Mouse (Mus musculus): ENCODE data around the gene Sumo3. TPM values are rescaled to one million over a fixed set of nuclear protein-coding genes. Genes with fewer than 3 reads are reported as not detected.

Sumo3 gene
- polyA plus RNA-seq, 1 experiment from 2014 or later, result 294 TPM

- H3K27me3 ChIP-seq (ENCODE audit: control insufficient read depth, insufficient read depth, low read length), result no peaks in the 10 kb centered on the region
- H3K4me3 ChIP-seq (ENCODE audit: low read length), result no peak overlapping the region
- 66% methylated on average over 7 of the region's 7 CpGs for WGBS
- H3K9me3 ChIP-seq (ENCODE audit: control insufficient read depth, low read length), result no peaks in the 10 kb centered on the region
- ATAC-seq (ENCODE audit: low FRiP score, low TSS enrichment), result no peak
- H3K4me1 ChIP-seq (ENCODE audit: control insufficient read depth, insufficient read depth, low read length), result peaks cover 11% of the 10 kb centered on the region; the same call in 1 of the 2 replicates
- H3K9ac ChIP-seq (ENCODE audit: low read depth, low read length), result no peak overlapping the region
- H3K4me2 ChIP-seq (replicated peaks; ENCODE audit: low read depth, low read length), result no peak overlapping the region
- no peak overlapping the region for H3K27ac ChIP-seq (ENCODE audit: low read depth, low read length)
- H3K36me3 ChIP-seq (ENCODE audit: control insufficient read depth, insufficient read depth, low read length), result peaks cover 6% of the 10 kb centered on the region
These were observed 20.7 kb downstream of the Sumo3 start for GRCm38 (mm10) chr10:77626591-77626990.

- H3K9me3 ChIP-seq (ENCODE audit: control insufficient read depth, low read length), result no peaks in the 10 kb centered on the region
- no peak overlapping the region for H3K9ac ChIP-seq (ENCODE audit: low read depth, low read length)
- H3K4me2 ChIP-seq (replicated peaks; ENCODE audit: low read depth, low read length), result no peak overlapping the region
- H3K4me1 ChIP-seq (ENCODE audit: control insufficient read depth, insufficient read depth, low read length), result peaks cover 11% of the 10 kb centered on the region; the same call in 1 of the 2 replicates
- H3K4me3 ChIP-seq (ENCODE audit: low read length), result no peak overlapping the region
- peak; percentile 38; the same call in 1 of the 2 replicates for ATAC-seq (ENCODE audit: low FRiP score, low TSS enrichment)
- peaks cover 13% of the 10 kb centered on the region for H3K36me3 ChIP-seq (ENCODE audit: control insufficient read depth, insufficient read depth, low read length)
- WGBS, result 45% methylated on average over 2 of the region's 2 CpGs
- no peak overlapping the region for H3K27ac ChIP-seq (ENCODE audit: low read depth, low read length)
- H3K27me3 ChIP-seq (ENCODE audit: control insufficient read depth, insufficient read depth, low read length), result no peaks in the 10 kb centered on the region
These were observed 21.6 kb downstream of the Sumo3 start for GRCm38 (mm10) chr10:77627497-77627896.

- no peak overlapping the region for H3K9ac ChIP-seq (ENCODE audit: low read depth, low read length)
- WGBS, result 82% methylated on average over 3 of the region's 3 CpGs
- no peak for ATAC-seq (ENCODE audit: low FRiP score, low TSS enrichment)
These were observed 23.3 kb downstream of the Sumo3 start for GRCm38 (mm10) chr10:77629163-77629562.

GRCm38 (mm10) chr10:77629970-77630369 is 24.1 kb downstream of the Sumo3 start:
- ATAC-seq (ENCODE audit: low FRiP score, low TSS enrichment), result no peak
- Histone ChIP-seq H3K36me3 (ENCODE audit: control insufficient read depth, insufficient read depth, low read length) (peaks cover 28% of the 10 kb centered on the region), H3K9me3 (ENCODE audit: control insufficient read depth, low read length) (no peaks in the 10 kb centered on the region), H3K27me3 (ENCODE audit: control insufficient read depth, insufficient read depth, low read length) (no peaks in the 10 kb centered on the region), H3K4me1 (ENCODE audit: control insufficient read depth, insufficient read depth, low read length) (peaks cover 6% of the 10 kb centered on the region; the same call in 1 of the 2 replicates), H3K4me2 (replicated peaks; ENCODE audit: low read depth, low read length) (no peak overlapping the region), H3K9ac (ENCODE audit: low read depth, low read length) (no peak overlapping the region), H3K27ac (ENCODE audit: low read depth, low read length) (no peak overlapping the region), H3K4me3 (ENCODE audit: low read length) (no peak overlapping the region)
- WGBS, result 90% methylated on average over 1 of the region's 1 CpGs

More at GRCm38 (mm10) chr10:77629163-77629562, 23.3 kb downstream of the Sumo3 start:
- H3K27me3 ChIP-seq (ENCODE audit: control insufficient read depth, insufficient read depth, low read length), result no peaks in the 10 kb centered on the region
- no peaks in the 10 kb centered on the region for H3K9me3 ChIP-seq (ENCODE audit: control insufficient read depth, low read length)
- H3K4me2 ChIP-seq (replicated peaks; ENCODE audit: low read depth, low read length), result no peak overlapping the region
- peaks cover 6% of the 10 kb centered on the region; the same call in 1 of the 2 replicates for H3K4me1 ChIP-seq (ENCODE audit: control insufficient read depth, insufficient read depth, low read length)
- H3K36me3 ChIP-seq (ENCODE audit: control insufficient read depth, insufficient read depth, low read length), result peaks cover 23% of the 10 kb centered on the region
- no peak overlapping the region for H3K4me3 ChIP-seq (ENCODE audit: low read length)
- no peak overlapping the region for H3K27ac ChIP-seq (ENCODE audit: low read depth, low read length)

- H3K4me3 ChIP-seq (ENCODE audit: low read length), result no peak overlapping the region
- no peaks in the 10 kb centered on the region for H3K27me3 ChIP-seq (ENCODE audit: control insufficient read depth, insufficient read depth, low read length)
- no peak overlapping the region for H3K27ac ChIP-seq (ENCODE audit: low read depth, low read length)
- H3K9ac ChIP-seq (ENCODE audit: low read depth, low read length), result no peak overlapping the region
- H3K9me3 ChIP-seq (ENCODE audit: control insufficient read depth, low read length), result no peaks in the 10 kb centered on the region
- WGBS, result 77% methylated on average over 6 of the region's 6 CpGs
- ATAC-seq (ENCODE audit: low FRiP score, low TSS enrichment), result no peak
- no peak overlapping the region for H3K4me2 ChIP-seq (replicated peaks; ENCODE audit: low read depth, low read length)
- 0 out of 2 replicates have a peak, but pooled peaks cover 3% of the 10 kb centered on the region for H3K4me1 ChIP-seq (ENCODE audit: control insufficient read depth, insufficient read depth, low read length)
- H3K36me3 ChIP-seq (ENCODE audit: control insufficient read depth, insufficient read depth, low read length), result peaks cover 54% of the 10 kb centered on the region
These were observed 28.1 kb downstream of the Sumo3 start for GRCm38 (mm10) chr10:77634016-77634415.

GRCm38 (mm10) chr10:77634452-77635231 is 28.7 kb downstream of the Sumo3 start:
- no peaks in the 10 kb centered on the region for H3K27me3 ChIP-seq (ENCODE audit: control insufficient read depth, insufficient read depth, low read length)
- WGBS, result 70% methylated on average over 13 of the region's 13 CpGs
- H3K9me3 ChIP-seq (ENCODE audit: control insufficient read depth, low read length), result no peaks in the 10 kb centered on the region
- H3K9ac ChIP-seq (ENCODE audit: low read depth, low read length), result no peak overlapping the region
- peaks cover 54% of the 10 kb centered on the region for H3K36me3 ChIP-seq (ENCODE audit: control insufficient read depth, insufficient read depth, low read length)
- no peak for ATAC-seq (ENCODE audit: low FRiP score, low TSS enrichment)
- H3K27ac ChIP-seq (ENCODE audit: low read depth, low read length), result no peak overlapping the region
- 0 out of 2 replicates have a peak, but pooled peaks cover 3% of the 10 kb centered on the region for H3K4me1 ChIP-seq (ENCODE audit: control insufficient read depth, insufficient read depth, low read length)
- no peak overlapping the region for H3K4me2 ChIP-seq (replicated peaks; ENCODE audit: low read depth, low read length)
- no peak overlapping the region for H3K4me3 ChIP-seq (ENCODE audit: low read length)

- H3K27me3 ChIP-seq (ENCODE audit: control insufficient read depth, insufficient read depth, low read length), result no peaks in the 10 kb centered on the region
- H3K4me2 ChIP-seq (replicated peaks; ENCODE audit: low read depth, low read length), result no peak overlapping the region
- no peak overlapping the region for H3K4me3 ChIP-seq (ENCODE audit: low read length)
- H3K4me1 ChIP-seq (ENCODE audit: control insufficient read depth, insufficient read depth, low read length), result 0 out of 2 replicates have a peak, but pooled peaks cover 3% of the 10 kb centered on the region
- H3K36me3 ChIP-seq (ENCODE audit: control insufficient read depth, insufficient read depth, low read length), result peaks cover 61% of the 10 kb centered on the region
- no peaks in the 10 kb centered on the region for H3K9me3 ChIP-seq (ENCODE audit: control insufficient read depth, low read length)
- no peak overlapping the region for H3K27ac ChIP-seq (ENCODE audit: low read depth, low read length)
- 91% methylated on average over 7 of the region's 7 CpGs for WGBS
- no peak for ATAC-seq (ENCODE audit: low FRiP score, low TSS enrichment)
- no peak overlapping the region for H3K9ac ChIP-seq (ENCODE audit: low read depth, low read length)
These were observed 30.5 kb downstream of the Sumo3 start for GRCm38 (mm10) chr10:77636234-77636922.

- no peak overlapping the region for H3K4me3 ChIP-seq (ENCODE audit: low read length)
- no peaks in the 10 kb centered on the region for H3K27me3 ChIP-seq (ENCODE audit: control insufficient read depth, insufficient read depth, low read length)
- no peak for ATAC-seq (ENCODE audit: low FRiP score, low TSS enrichment)
- WGBS, result 86% methylated on average over 6 of the region's 6 CpGs
- H3K36me3 ChIP-seq (ENCODE audit: control insufficient read depth, insufficient read depth, low read length), result peaks cover 65% of the 10 kb centered on the region
- no peak overlapping the region for H3K9ac ChIP-seq (ENCODE audit: low read depth, low read length)
- 0 out of 2 replicates have a peak, but pooled peaks cover 3% of the 10 kb centered on the region for H3K4me1 ChIP-seq (ENCODE audit: control insufficient read depth, insufficient read depth, low read length)
- H3K27ac ChIP-seq (ENCODE audit: low read depth, low read length), result no peak overlapping the region
- no peak overlapping the region for H3K4me2 ChIP-seq (replicated peaks; ENCODE audit: low read depth, low read length)
- H3K9me3 ChIP-seq (ENCODE audit: control insufficient read depth, low read length), result no peaks in the 10 kb centered on the region
These were observed 33.1 kb downstream of the Sumo3 start for GRCm38 (mm10) chr10:77638956-77639355.

- no peak overlapping the region for H3K9ac ChIP-seq (ENCODE audit: low read depth, low read length)
- no peak overlapping the region for H3K27ac ChIP-seq (ENCODE audit: low read depth, low read length)
- WGBS, result 75% methylated on average over 7 of the region's 7 CpGs
These were observed 37.3 kb downstream of the Sumo3 start for GRCm38 (mm10) chr10:77643160-77643559.

More at GRCm38 (mm10) chr10:77643160-77643559, 37.3 kb downstream of the Sumo3 start:
- Histone ChIP-seq H3K4me1 (ENCODE audit: control insufficient read depth, insufficient read depth, low read length) (no peaks in the 10 kb centered on the region), H3K4me2 (replicated peaks; ENCODE audit: low read depth, low read length) (no peak overlapping the region), H3K4me3 (ENCODE audit: low read length) (no peak overlapping the region), H3K9me3 (ENCODE audit: control insufficient read depth, low read length) (no peaks in the 10 kb centered on the region), H3K36me3 (ENCODE audit: control insufficient read depth, insufficient read depth, low read length) (peaks cover 69% of the 10 kb centered on the region), H3K27me3 (ENCODE audit: control insufficient read depth, insufficient read depth, low read length) (no peaks in the 10 kb centered on the region)
- ATAC-seq (ENCODE audit: low FRiP score, low TSS enrichment), result no peak
